Mouse (Mus musculus): ENCODE results near the gene Nkx3-2. TPM values are rescaled to one million over a fixed set of nuclear protein-coding genes. Genes with fewer than 3 reads are reported as not detected.

The Nkx3-2 gene
- polyA plus RNA-seq, 1 experiment from 2014 or later = not detected

GRCm38 (mm10) chr5:41738817-41739216 is 25.5 kb downstream of the Nkx3-2 start:
- Histone ChIP-seq H3K27me3 (replicated peaks) (no peaks in the 10 kb centered on the region), H3K36me3 (replicated peaks) (no peaks in the 10 kb centered on the region), H3K9ac (no peak overlapping the region), H3K4me2 (no peak overlapping the region), H3K4me1 (no peaks in the 10 kb centered on the region), H3K4me3 (no peak overlapping the region), H3K27ac (no peak overlapping the region), H3K9me3 (no peaks in the 10 kb centered on the region)
- WGBS = 71% methylated on average over 6 of the region's 6 CpGs
- no peak for ATAC-seq (replicated peaks)

GRCm38 (mm10) chr5:41737039-41737438 is 27.3 kb downstream of the Nkx3-2 start:
- no peak overlapping the region for H3K27ac ChIP-seq
- no peak overlapping the region for H3K4me2 ChIP-seq
- no peaks in the 10 kb centered on the region for H3K4me1 ChIP-seq
- no peak overlapping the region for H3K4me3 ChIP-seq
- H3K9me3 ChIP-seq = no peaks in the 10 kb centered on the region
- no peak overlapping the region for H3K9ac ChIP-seq
- H3K36me3 ChIP-seq (replicated peaks) = no peaks in the 10 kb centered on the region
- H3K27me3 ChIP-seq (replicated peaks) = no peaks in the 10 kb centered on the region
- ATAC-seq (replicated peaks) = no peak
- 51% methylated on average over 5 of the region's 5 CpGs for WGBS

- H3K9ac ChIP-seq = no peak overlapping the region
- no peaks in the 10 kb centered on the region for H3K36me3 ChIP-seq (replicated peaks)
- H3K4me1 ChIP-seq = no peaks in the 10 kb centered on the region
- no peaks in the 10 kb centered on the region for H3K27me3 ChIP-seq (replicated peaks)
- no peaks in the 10 kb centered on the region for H3K9me3 ChIP-seq
- no peak overlapping the region for H3K4me3 ChIP-seq
- WGBS = 77% methylated on average over 1 of the region's 1 CpGs
- H3K4me2 ChIP-seq = no peak overlapping the region
- no peak for ATAC-seq (replicated peaks)
- no peak overlapping the region for H3K27ac ChIP-seq
Measured at GRCm38 (mm10) chr5:41727017-41727416, 37.3 kb downstream of the Nkx3-2 start.

DNA sequence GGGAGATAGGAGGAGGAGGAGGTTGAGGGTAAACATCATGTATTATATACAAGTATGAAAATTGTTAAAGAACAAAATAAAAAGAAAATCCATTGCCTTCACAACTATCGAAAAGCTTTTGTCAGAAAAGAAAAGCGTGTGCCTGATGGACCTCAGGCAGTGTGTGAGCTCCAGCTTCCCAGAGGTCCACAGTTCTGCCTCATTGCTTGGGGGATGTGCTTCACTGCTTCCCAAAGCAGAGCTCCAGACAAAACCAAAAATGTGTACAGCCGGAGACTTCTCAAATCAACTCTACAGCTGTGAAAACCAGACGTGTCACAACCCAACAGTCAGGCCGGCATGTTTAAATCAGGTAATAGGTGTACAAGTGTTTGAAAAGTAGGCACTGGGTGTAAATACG is 38.7 kb downstream of the Nkx3-2 start:
- H3K4me3 ChIP-seq = no peak overlapping the region
- no peaks in the 10 kb centered on the region for H3K4me1 ChIP-seq
- no peak overlapping the region for H3K4me2 ChIP-seq
- H3K27me3 ChIP-seq (replicated peaks) = no peaks in the 10 kb centered on the region
- no peaks in the 10 kb centered on the region for H3K9me3 ChIP-seq
- H3K9ac ChIP-seq = no peak overlapping the region
- H3K27ac ChIP-seq = no peak overlapping the region
- no peaks in the 10 kb centered on the region for H3K36me3 ChIP-seq (replicated peaks)
- WGBS = 58% methylated on average over 6 of the region's 6 CpGs
- ATAC-seq (replicated peaks) = no peak

Other genes starting within 250 kb of the Nkx3-2 start
- gene Rab28, start 56.3 kb downstream of the Nkx3-2 start, polyA plus RNA-seq (2015; fragmentation: Nextera tagmentation; extraction: Ambion mirVana) = 64.4 and 66.4 TPM in 2 replicates
- 26.2 and 29.6 TPM in 2 replicates for gene Bod1l, start 79.8 kb upstream of the Nkx3-2 start, polyA plus RNA-seq (2015; fragmentation: Nextera tagmentation; extraction: Ambion mirVana)

Data from midbrain, embryonic 15.5 days (tissue).